Mouse (Mus musculus) forebrain, embryonic 10.5 days (tissue): Measurements from ENCODE around the gene Calm3. TPM values are rescaled to one million over a fixed set of nuclear protein-coding genes. Genes with fewer than 3 reads are reported as not detected.

Source experiments
- DNase-seq: peaks from one replicate; pipeline ENCODE4 v3.0.0-alpha.2; 2017; ENCODE audit warnings: low spot score; ENCODE audit errors: extremely low spot score
- H3K27ac ChIP-seq: fragments of 300-500 bp; sonication (generic); 2 replicates; pipeline ENCODE4 v1.5.1; 2016; ENCODE audit warnings: mild to moderate bottlenecking
- H3K27me3 ChIP-seq: fragments of 300-500 bp; sonication (generic); 2 replicates; pipeline ENCODE4 v1.6.1; 2016; ENCODE audit warnings: mild to moderate bottlenecking; ENCODE audit not compliant: poor library complexity, severe bottlenecking
- H3K36me3 ChIP-seq: fragments of 300-500 bp; sonication (generic); replicated peaks from 2 replicates; pipeline ENCODE4 v1.6.1; 2016; ENCODE audit warnings: mild to moderate bottlenecking, moderate library complexity
- H3K4me1 ChIP-seq: fragments of 300-500 bp; sonication (generic); 2 replicates; pipeline ENCODE4 v1.6.1; 2016
- H3K4me3 ChIP-seq: fragments of 300-500 bp; sonication (generic); 2 replicates; pipeline ENCODE4 v1.5.1; 2016; ENCODE audit warnings: mild to moderate bottlenecking, moderate library complexity
- H3K9me3 ChIP-seq: fragments of 300-500 bp; sonication (generic); 2 replicates; pipeline ENCODE4 v1.6.1; 2016; ENCODE audit warnings: mild to moderate bottlenecking, moderate library complexity
- WGBS: fragments of 180-500 bp; shearing (Covaris S2); methylation state at CpG from one replicate; pipeline ENCODE4 v1.1.7; 2016; 5-methylcytosine and 5-hydroxymethylcytosine counted together
- polyA plus RNA-seq: library from polyadenylated mRNA; unstranded; fragments of >200 nt; fragmentation: Nextera tagmentation; extraction: Ambion mirVana; gene quantifications from 2 replicates; pipeline ENCODE4 v1.2.1, GENCODE M21; 2016

Gene Calm3
- polyA plus RNA-seq, 1 experiment from 2014 or later, result 163 TPM

- Histone ChIP-seq H3K27me3 (peaks cover 74% of the 10 kb centered on the region), H3K27ac (no peak overlapping the region), H3K9me3 (0 out of 2 replicates have a peak, but pooled peaks cover 3% of the 10 kb centered on the region), H3K4me1 (peaks cover 64% of the 10 kb centered on the region), H3K4me3 (peak overlapping the region; percentile 69; the same call in 1 of the 2 replicates), H3K36me3 (no peaks in the 10 kb centered on the region)
- no peak for DNase-seq
- WGBS, result 11% methylated on average over 4 of the region's 4 CpGs
Measured at GRCm38 (mm10) chr7:16947959-16948361, 24.0 kb upstream of the Calm3 start.

- H3K36me3 ChIP-seq, result no peaks in the 10 kb centered on the region
- no peak for DNase-seq
- H3K4me1 ChIP-seq, result peaks cover 64% of the 10 kb centered on the region
- H3K27ac ChIP-seq, result peak overlapping the region; percentile 64; the same call in 1 of the 2 replicates
- WGBS, result 18% methylated on average over 21 of the region's 22 CpGs
- 0 out of 2 replicates have a peak, but pooled peaks cover 3% of the 10 kb centered on the region for H3K9me3 ChIP-seq
- H3K27me3 ChIP-seq, result peaks cover 74% of the 10 kb centered on the region
- peak overlapping the region; percentile 69 for H3K4me3 ChIP-seq
Measured at GRCm38 (mm10) chr7:16947349-16947895, 23.5 kb upstream of the Calm3 start.

- Histone ChIP-seq H3K36me3 (no peaks in the 10 kb centered on the region), H3K27me3 (peaks cover 74% of the 10 kb centered on the region), H3K4me1 (peaks cover 64% of the 10 kb centered on the region), H3K4me3 (peak overlapping the region; percentile 69), H3K9me3 (0 out of 2 replicates have a peak, but pooled peaks cover 3% of the 10 kb centered on the region), H3K27ac (peak overlapping the region; percentile 64)
- peak; percentile 43 for DNase-seq
- 3% methylated on average over 53 of the region's 53 CpGs for WGBS
Measured at GRCm38 (mm10) chr7:16946441-16947348, 22.8 kb upstream of the Calm3 start.

- Histone ChIP-seq H3K4me3 (peak overlapping the region; percentile 69), H3K27me3 (peaks cover 68% of the 10 kb centered on the region), H3K9me3 (0 out of 2 replicates have a peak, but pooled peaks cover 3% of the 10 kb centered on the region), H3K27ac (no peak overlapping the region; the same call in 1 of the 2 replicates), H3K36me3 (no peaks in the 10 kb centered on the region), H3K4me1 (peaks cover 60% of the 10 kb centered on the region)
- peak; percentile 26 for DNase-seq
- 11% methylated on average over 17 of the region's 17 CpGs for WGBS
Measured at GRCm38 (mm10) chr7:16945419-16945818, 21.5 kb upstream of the Calm3 start.

GRCm38 (mm10) chr7:16944808-16945315 is 20.9 kb upstream of the Calm3 start:
- Histone ChIP-seq H3K4me3 (peak overlapping the region; percentile 69), H3K36me3 (no peaks in the 10 kb centered on the region), H3K27ac (peak overlapping the region; percentile 85), H3K4me1 (peaks cover 60% of the 10 kb centered on the region), H3K9me3 (0 out of 2 replicates have a peak, but pooled peaks cover 3% of the 10 kb centered on the region), H3K27me3 (peaks cover 63% of the 10 kb centered on the region)
- DNase-seq, result no peak
- WGBS, result 1% methylated on average over 22 of the region's 22 CpGs

- peak within 1 kb of the TSS; percentile 85 for H3K27ac ChIP-seq
- H3K36me3 ChIP-seq, result no peaks in the 10 kb centered on the region
- peaks cover 55% of the 10 kb centered on the region for H3K4me1 ChIP-seq
- peak within 1 kb of the TSS; percentile 69 for H3K4me3 ChIP-seq
- DNase-seq, result peak; percentile 91
- peaks cover 56% of the 10 kb centered on the region for H3K27me3 ChIP-seq
- H3K9me3 ChIP-seq, result 0 out of 2 replicates have a peak, but pooled peaks cover 3% of the 10 kb centered on the region
- 15% methylated on average over 36 of the region's 36 CpGs for WGBS
Measured at GRCm38 (mm10) chr7:16944061-16944807, 20.3 kb upstream of the Calm3 start, which contains the start of gene Pnmal2. Gene Pnmal2 (plus strand): TSS chr7:16944682.

GRCm38 (mm10) chr7:16942861-16943260 is 18.9 kb upstream of the Calm3 start:
- H3K4me3 ChIP-seq, result no peak overlapping the region
- peaks cover 43% of the 10 kb centered on the region for H3K27me3 ChIP-seq
- 66% methylated on average over 4 of the region's 4 CpGs for WGBS

GRCm38 (mm10) chr7:16940292-16940691 is 16.4 kb upstream of the Calm3 start:
- Histone ChIP-seq H3K27me3 (peaks cover 17% of the 10 kb centered on the region), H3K36me3 (no peaks in the 10 kb centered on the region), H3K9me3 (0 out of 2 replicates have a peak, but pooled peaks cover under 1% of the 10 kb centered on the region), H3K4me1 (peaks cover 37% of the 10 kb centered on the region), H3K4me3 (no peak overlapping the region), H3K27ac (0 out of 2 replicates have a peak overlapping the region, but pooled peaks have one; percentile 6)
- DNase-seq, result no peak
- 63% methylated on average over 7 of the region's 7 CpGs for WGBS

More at GRCm38 (mm10) chr7:16942861-16943260, 18.9 kb upstream of the Calm3 start:
- Histone ChIP-seq H3K4me1 (peaks cover 61% of the 10 kb centered on the region), H3K9me3 (0 out of 2 replicates have a peak, but pooled peaks cover 3% of the 10 kb centered on the region), H3K27ac (no peak overlapping the region), H3K36me3 (no peaks in the 10 kb centered on the region)
- DNase-seq, result no peak

- H3K4me3 ChIP-seq, result no peak overlapping the region
- peaks cover 25% of the 10 kb centered on the region for H3K4me1 ChIP-seq
- no peaks in the 10 kb centered on the region for H3K9me3 ChIP-seq
- no peaks in the 10 kb centered on the region for H3K27me3 ChIP-seq
- H3K36me3 ChIP-seq, result no peaks in the 10 kb centered on the region
- DNase-seq, result peak; percentile 25
- WGBS, result 75% methylated on average over 17 of the region's 17 CpGs
- H3K27ac ChIP-seq, result 0 out of 2 replicates have a peak overlapping the region, but pooled peaks have one; percentile 20
Measured at GRCm38 (mm10) chr7:16938117-16938791, 14.3 kb upstream of the Calm3 start.

GRCm38 (mm10) chr7:16937312-16937711 is 13.4 kb upstream of the Calm3 start:
- no peaks in the 10 kb centered on the region for H3K27me3 ChIP-seq
- no peaks in the 10 kb centered on the region for H3K9me3 ChIP-seq
- peaks cover 33% of the 10 kb centered on the region for H3K4me1 ChIP-seq
- 49% methylated on average over 4 of the region's 4 CpGs for WGBS
- H3K4me3 ChIP-seq, result no peak overlapping the region
- no peak for DNase-seq
- H3K27ac ChIP-seq, result no peak overlapping the region
- no peaks in the 10 kb centered on the region for H3K36me3 ChIP-seq

GRCm38 (mm10) chr7:16932704-16933577 is 9.0 kb upstream of the Calm3 start:
- H3K4me3 ChIP-seq, result no peak overlapping the region
- H3K27me3 ChIP-seq, result no peaks in the 10 kb centered on the region
- no peak overlapping the region for H3K27ac ChIP-seq
- DNase-seq, result no peak
- no peaks in the 10 kb centered on the region for H3K9me3 ChIP-seq
- peaks cover 14% of the 10 kb centered on the region for H3K4me1 ChIP-seq
- WGBS, result 56% methylated on average over 14 of the region's 14 CpGs
- no peaks in the 10 kb centered on the region for H3K36me3 ChIP-seq
